Mouse (Mus musculus): ENCODE results near the gene Vamp1. TPM values are rescaled to one million over a fixed set of nuclear protein-coding genes. Genes with fewer than 3 reads are reported as not detected.
A peak's percentile ranks its signal among the peaks of the same experiment; 100 is the strongest.

Gene Vamp1
- polyA plus RNA-seq, 1 experiment: 312 TPM

DNA sequence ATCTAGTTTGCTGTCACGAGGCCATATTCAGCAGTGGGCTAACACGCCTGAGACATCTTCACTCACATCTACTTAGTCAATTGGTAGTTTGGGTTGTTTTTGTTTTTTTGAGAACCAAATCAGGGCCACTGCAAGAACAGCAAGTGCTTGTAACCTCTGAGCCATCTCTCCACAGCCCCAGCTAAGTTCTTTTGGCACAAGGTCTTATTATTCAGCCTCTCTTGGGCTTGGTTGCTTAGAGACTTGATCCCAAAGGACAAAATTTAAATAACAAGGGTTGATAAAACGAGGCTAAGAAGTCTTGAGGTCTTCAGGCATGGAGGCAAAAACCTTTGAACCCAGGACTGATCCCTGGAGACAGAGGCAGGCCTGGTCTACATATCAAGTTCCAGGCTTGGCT, 19.1 kb upstream of the Vamp1 start:
- Histone ChIP-seq H3K4me3 (ENCODE audit: insufficient read depth, low read depth, low read length) (no peak overlapping the region), H3K4me1 (ENCODE audit: control insufficient read depth, insufficient read depth, low read length) (peaks cover 5% of the 10 kb centered on the region; the same call in 1 of the 2 replicates), H3K27ac (ENCODE audit: insufficient read depth, low read depth, low read length) (no peak overlapping the region)
- WGBS: 45% methylated on average over 3 of the region's 3 CpGs
- no peak for TF ChIP-seq CTCF (IDR thresholded peaks at IDR 0.05; ENCODE audit: insufficient read depth, low read depth, low read length)
- no peak for TF ChIP-seq POLR2A (IDR thresholded peaks at IDR 0.05; ENCODE audit: insufficient read depth, low read depth, low read length)

DNA sequence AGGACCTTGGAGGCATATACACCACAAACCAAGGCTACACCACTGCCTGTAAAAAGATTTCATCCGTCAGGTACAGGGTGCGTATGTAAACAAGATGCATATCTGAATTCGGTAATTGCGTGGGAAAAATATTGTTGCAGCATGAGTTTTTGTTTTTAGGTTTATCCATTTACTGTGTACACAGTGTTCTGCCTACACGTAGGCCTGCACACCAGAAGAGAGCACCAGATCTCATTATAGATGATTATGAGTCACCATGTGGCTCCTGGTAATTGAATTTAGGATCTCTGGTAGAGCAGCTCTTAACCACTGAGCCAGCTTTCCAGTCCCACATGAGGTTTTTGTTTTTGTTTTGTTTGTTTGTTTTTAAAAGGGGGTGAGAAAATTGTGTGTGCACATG, 18.2 kb upstream of the Vamp1 start:
- 47% methylated on average over 5 of the region's 5 CpGs for WGBS
- H3K27ac ChIP-seq (ENCODE audit: insufficient read depth, low read depth, low read length): peak overlapping the region; percentile 46
- peaks cover 5% of the 10 kb centered on the region; the same call in 1 of the 2 replicates for H3K4me1 ChIP-seq (ENCODE audit: control insufficient read depth, insufficient read depth, low read length)
- H3K4me3 ChIP-seq (ENCODE audit: insufficient read depth, low read depth, low read length): no peak overlapping the region
- TF ChIP-seq CTCF (IDR thresholded peaks at IDR 0.05; ENCODE audit: insufficient read depth, low read depth, low read length): no peak
- no peak for TF ChIP-seq POLR2A (IDR thresholded peaks at IDR 0.05; ENCODE audit: insufficient read depth, low read depth, low read length)

DNA sequence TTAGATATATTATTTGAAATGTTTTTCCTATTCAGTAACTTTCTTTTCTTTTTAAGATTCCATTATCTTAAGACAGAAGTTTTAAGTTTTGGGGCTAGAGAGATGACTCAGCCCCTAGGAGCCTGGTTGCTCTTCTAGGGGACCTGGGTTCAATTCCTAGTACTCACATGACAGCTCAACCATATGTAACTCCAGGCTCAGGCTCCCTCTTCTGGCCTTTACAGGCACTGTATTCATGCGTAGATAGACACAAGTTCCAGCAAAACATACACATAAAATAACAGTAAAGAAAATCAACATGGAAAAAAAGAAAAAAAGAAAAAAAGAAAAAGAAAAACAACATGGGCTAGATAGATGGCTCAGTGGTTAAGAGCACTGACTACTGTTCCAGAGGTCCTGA, 4.9 kb upstream of the Vamp1 start:
- H3K4me3 ChIP-seq (ENCODE audit: insufficient read depth, low read depth, low read length): no peak overlapping the region
- H3K4me1 ChIP-seq (ENCODE audit: control insufficient read depth, insufficient read depth, low read length): no peaks in the 10 kb centered on the region
- 88% methylated on average over 1 of the region's 1 CpGs for WGBS
- no peak overlapping the region for H3K27ac ChIP-seq (ENCODE audit: insufficient read depth, low read depth, low read length)
- no peak for TF ChIP-seq POLR2A (IDR thresholded peaks at IDR 0.05; ENCODE audit: insufficient read depth, low read depth, low read length)
- no peak for TF ChIP-seq CTCF (IDR thresholded peaks at IDR 0.05; ENCODE audit: insufficient read depth, low read depth, low read length)

DNA sequence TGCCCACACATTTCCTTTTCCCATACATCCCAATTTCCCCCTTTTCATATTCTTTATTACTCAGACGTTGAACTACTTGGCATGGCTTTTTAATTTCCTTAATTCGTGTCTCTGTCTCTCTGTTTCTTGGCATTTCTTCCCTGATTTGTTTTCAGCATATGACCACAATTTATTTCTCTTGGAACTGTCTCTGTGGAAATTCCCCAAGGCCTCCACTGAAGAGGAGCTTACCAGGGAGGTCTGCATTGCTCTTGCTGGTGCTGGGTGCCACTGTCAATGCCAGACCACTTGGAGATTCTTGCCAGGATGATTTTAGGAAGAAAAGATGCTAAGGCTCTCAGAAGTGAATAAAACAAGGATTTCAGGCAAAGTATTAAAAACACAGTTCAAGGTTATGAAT, 2.7 kb upstream of the Vamp1 start:
- H3K4me3 ChIP-seq (ENCODE audit: insufficient read depth, low read depth, low read length): no peak overlapping the region
- H3K4me1 ChIP-seq (ENCODE audit: control insufficient read depth, insufficient read depth, low read length): no peaks in the 10 kb centered on the region
- WGBS: 23% methylated on average over 2 of the region's 2 CpGs
- H3K27ac ChIP-seq (ENCODE audit: insufficient read depth, low read depth, low read length): no peak overlapping the region
- no peak for TF ChIP-seq CTCF (IDR thresholded peaks at IDR 0.05; ENCODE audit: insufficient read depth, low read depth, low read length)

DNA sequence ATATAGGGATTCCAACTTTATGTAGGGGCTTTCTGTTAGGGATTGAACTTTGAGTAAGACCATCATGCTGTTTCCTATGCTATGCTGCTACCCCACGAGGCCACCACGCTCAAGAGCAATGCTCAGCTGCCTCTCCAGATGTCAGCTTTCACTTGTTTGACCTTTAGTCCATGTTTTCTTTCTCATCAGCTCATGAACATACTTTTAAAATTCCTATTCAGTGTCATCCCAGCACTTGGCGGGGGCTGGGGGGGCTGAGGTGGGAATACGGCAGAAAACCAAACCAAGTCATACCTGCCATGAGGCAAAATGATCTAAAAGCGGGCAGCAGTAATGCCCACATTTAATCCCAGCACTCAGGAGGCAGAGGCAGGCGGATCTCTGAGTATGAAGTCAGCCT, 2.2 kb upstream of the Vamp1 start:
- no peak for TF ChIP-seq POLR2A (IDR thresholded peaks at IDR 0.05; ENCODE audit: insufficient read depth, low read depth, low read length)
- no peak for TF ChIP-seq CTCF (IDR thresholded peaks at IDR 0.05; ENCODE audit: insufficient read depth, low read depth, low read length)
- 75% methylated on average over 6 of the region's 6 CpGs for WGBS

DNA sequence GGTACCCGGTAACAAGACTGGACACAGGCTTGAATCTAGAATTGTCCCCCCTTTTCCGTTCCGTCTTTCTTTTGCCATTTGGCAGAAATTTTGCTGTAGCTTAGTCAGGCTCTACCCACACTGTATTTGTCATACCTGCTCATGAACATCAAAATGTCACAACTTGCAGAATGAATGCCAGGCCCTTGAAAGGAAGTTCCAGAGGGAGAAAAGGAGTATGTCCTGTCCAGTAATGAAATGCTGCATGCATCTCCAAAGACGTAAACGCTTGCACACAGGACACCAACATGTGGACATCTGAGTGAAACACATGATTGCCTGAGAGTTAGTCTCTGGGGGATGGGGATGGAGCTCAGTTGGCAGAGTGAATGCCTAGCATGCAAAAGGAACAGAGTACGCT, 1.6 kb upstream of the Vamp1 start:
- H3K27ac ChIP-seq (ENCODE audit: insufficient read depth, low read depth, low read length): no peak overlapping the region
- 70% methylated on average over 6 of the region's 6 CpGs for WGBS

More for the DNA sequence above, 2.2 kb upstream of the Vamp1 start:
- no peak overlapping the region for H3K27ac ChIP-seq (ENCODE audit: insufficient read depth, low read depth, low read length)
- no peak overlapping the region for H3K4me3 ChIP-seq (ENCODE audit: insufficient read depth, low read depth, low read length)
- no peaks in the 10 kb centered on the region for H3K4me1 ChIP-seq (ENCODE audit: control insufficient read depth, insufficient read depth, low read length)

DNA sequence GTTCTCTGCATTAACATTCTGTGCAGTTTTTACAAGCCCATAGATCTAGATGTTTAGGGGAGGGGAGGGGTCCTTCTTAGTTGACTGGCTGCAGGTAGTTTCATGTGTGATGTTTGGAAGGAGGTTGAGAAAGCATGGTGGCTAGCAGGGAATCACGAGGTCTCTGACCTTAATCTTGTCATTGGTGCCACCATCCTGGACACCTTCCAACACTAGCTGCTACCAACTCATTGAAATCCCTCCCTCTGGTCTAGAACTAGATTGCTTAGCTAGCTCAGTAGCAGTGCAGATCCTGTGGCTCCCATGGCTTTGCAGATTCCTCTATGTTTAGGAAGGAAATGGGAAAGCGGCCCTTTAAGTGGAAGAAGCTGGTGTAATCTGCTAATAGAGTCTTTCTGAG, 1.5 kb downstream of the Vamp1 start:
- no peak overlapping the region for H3K27ac ChIP-seq (ENCODE audit: insufficient read depth, low read depth, low read length)
- no peak overlapping the region for H3K4me3 ChIP-seq (ENCODE audit: insufficient read depth, low read depth, low read length)
- 64% methylated on average over 2 of the region's 2 CpGs for WGBS

More for the DNA sequence above, 1.6 kb upstream of the Vamp1 start:
- no peaks in the 10 kb centered on the region for H3K4me1 ChIP-seq (ENCODE audit: control insufficient read depth, insufficient read depth, low read length)
- TF ChIP-seq POLR2A (IDR thresholded peaks at IDR 0.05; ENCODE audit: insufficient read depth, low read depth, low read length): no peak
- no peak for TF ChIP-seq CTCF (IDR thresholded peaks at IDR 0.05; ENCODE audit: insufficient read depth, low read depth, low read length)
- no peak overlapping the region for H3K4me3 ChIP-seq (ENCODE audit: insufficient read depth, low read depth, low read length)

DNA sequence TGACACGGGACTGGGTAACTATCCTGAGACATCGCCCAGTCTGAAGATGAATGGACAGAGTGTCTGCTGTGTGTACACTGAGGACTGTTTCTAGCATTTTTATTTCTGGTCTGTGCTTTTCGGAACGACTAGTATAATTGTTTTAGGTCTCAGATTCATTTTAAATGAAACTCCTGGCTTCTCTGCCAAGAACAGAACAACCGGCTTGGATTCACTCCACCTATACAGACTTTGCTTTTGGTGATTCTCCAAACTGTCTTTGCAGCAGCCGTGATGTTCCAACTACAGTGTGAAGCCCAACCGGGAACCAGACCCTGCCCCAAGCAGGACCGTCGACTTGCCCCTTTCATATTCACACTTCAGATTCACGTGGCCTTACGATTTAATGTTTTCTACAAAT, 2.5 kb downstream of the Vamp1 start:
- H3K4me3 ChIP-seq (ENCODE audit: insufficient read depth, low read depth, low read length): no peak overlapping the region
- TF ChIP-seq CTCF (IDR thresholded peaks at IDR 0.05; ENCODE audit: insufficient read depth, low read depth, low read length) (no peak), POLR2A (IDR thresholded peaks at IDR 0.05; ENCODE audit: insufficient read depth, low read depth, low read length) (no peak)
- 75% methylated on average over 11 of the region's 11 CpGs for WGBS
- no peak overlapping the region for H3K27ac ChIP-seq (ENCODE audit: insufficient read depth, low read depth, low read length)
- H3K4me1 ChIP-seq (ENCODE audit: control insufficient read depth, insufficient read depth, low read length): no peaks in the 10 kb centered on the region

More for the DNA sequence above, 1.5 kb downstream of the Vamp1 start:
- H3K4me1 ChIP-seq (ENCODE audit: control insufficient read depth, insufficient read depth, low read length): no peaks in the 10 kb centered on the region
- TF ChIP-seq POLR2A (IDR thresholded peaks at IDR 0.05; ENCODE audit: insufficient read depth, low read depth, low read length) (no peak), CTCF (IDR thresholded peaks at IDR 0.05; ENCODE audit: insufficient read depth, low read depth, low read length) (no peak)

DNA sequence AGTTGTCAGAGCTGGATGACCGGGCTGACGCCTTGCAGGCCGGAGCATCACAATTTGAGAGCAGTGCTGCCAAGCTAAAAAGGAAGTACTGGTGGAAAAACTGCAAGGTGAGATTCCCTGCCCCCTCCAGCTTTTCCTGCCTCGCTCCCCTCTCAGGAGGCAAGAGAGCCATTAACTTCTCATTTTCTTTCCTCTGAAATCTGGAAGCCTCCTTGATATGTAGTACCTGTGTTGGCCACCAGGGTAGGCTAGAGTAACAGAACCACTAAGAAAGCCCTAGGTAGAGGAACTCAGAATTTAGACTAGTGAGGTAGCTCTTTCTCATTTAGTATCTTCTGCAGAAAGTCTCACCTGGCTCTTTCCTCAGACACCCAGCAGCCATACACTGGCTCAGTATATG, 3.6 kb downstream of the Vamp1 start:
- H3K27ac ChIP-seq (ENCODE audit: insufficient read depth, low read depth, low read length): no peak overlapping the region
- WGBS: 74% methylated on average over 4 of the region's 4 CpGs
- no peaks in the 10 kb centered on the region for H3K4me1 ChIP-seq (ENCODE audit: control insufficient read depth, insufficient read depth, low read length)
- H3K4me3 ChIP-seq (ENCODE audit: insufficient read depth, low read depth, low read length): no peak overlapping the region
- TF ChIP-seq CTCF (IDR thresholded peaks at IDR 0.05; ENCODE audit: insufficient read depth, low read depth, low read length) (no peak), POLR2A (IDR thresholded peaks at IDR 0.05; ENCODE audit: insufficient read depth, low read depth, low read length) (0 out of 2 replicates have a peak, but pooled peaks have one; percentile 3)

Measured in olfactory bulb, adult 2 months (tissue).